Mouse (Mus musculus): Measurements from ENCODE around the gene Rap2a. TPM values are rescaled to one million over a fixed set of nuclear protein-coding genes. Genes with fewer than 3 reads are reported as not detected.

Gene Rap2a
- total and polyA plus RNA-seq, 3 experiments, result 5.1 to 8.6 TPM; not detected in 1

DNA sequence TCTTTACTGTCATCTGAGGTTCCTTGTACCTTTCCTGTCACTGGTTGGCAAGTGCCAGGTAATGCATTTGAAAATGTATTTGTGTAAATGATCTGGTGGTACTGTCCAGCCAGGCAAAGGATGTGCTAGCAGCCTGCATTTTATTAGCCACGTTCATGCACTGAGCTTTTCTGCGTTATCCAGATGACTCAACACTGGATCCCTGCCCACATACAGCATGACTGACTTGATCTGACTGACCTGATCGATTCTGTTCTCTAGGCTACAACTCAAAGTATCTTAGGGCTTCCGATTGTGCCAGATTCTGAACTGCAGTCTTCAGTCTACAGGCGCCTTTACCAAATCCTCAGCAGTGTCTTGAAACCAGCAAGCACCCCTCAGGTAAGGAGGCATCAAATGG lies 40.5 kb downstream of the Rap2a start:
- Histone ChIP-seq H3K9ac (ENCODE audit: control insufficient read depth, low read depth, low read length, poor library complexity, severe bottlenecking) (no peak overlapping the region), H3K27ac (ENCODE audit: control insufficient read depth, low read depth, low read length) (no peak overlapping the region), H3K36me3 (ENCODE audit: control insufficient read depth in 1 of 2, insufficient read depth in 2 of 2, low read length in 2 of 2) (no peaks in the 10 kb centered on the region), H3K4me3 (ENCODE audit: control insufficient read depth in 1 of 2, insufficient read depth in 1 of 2, low read depth in 2 of 2, low read length in 2 of 2) (no peak overlapping the region), H3K9me3 (replicated peaks; ENCODE audit: insufficient read depth, low read length) (no peaks in the 10 kb centered on the region), H3K4me1 (ENCODE audit: control insufficient read depth in 1 of 2, insufficient read depth in 2 of 2, low read length in 2 of 2) (no peaks in the 10 kb centered on the region), H3K79me2 (ENCODE audit: control insufficient read depth, insufficient read depth, low read length, poor library complexity) (no peaks in the 10 kb centered on the region), H3K27me3 (ENCODE audit: control insufficient read depth in 1 of 2, insufficient read depth in 2 of 2, low read length in 2 of 2) (no peaks in the 10 kb centered on the region)
- TF ChIP-seq NRF1 (IDR thresholded peaks at IDR 0.05; ENCODE audit: insufficient read depth, low read depth, low read length, poor library complexity, severe bottlenecking), result no peak
- TF ChIP-seq GABPA (IDR thresholded peaks at IDR 0.05; ENCODE audit: low read depth, low read length), result no peak
- no peak for TF ChIP-seq RCOR1 (IDR thresholded peaks at IDR 0.05; ENCODE audit: low read depth, low read length)
- TF ChIP-seq ZNF384 (IDR thresholded peaks at IDR 0.05; ENCODE audit: low read depth, low read length), result no peak
- TF ChIP-seq ELF1 (IDR thresholded peaks at IDR 0.05; ENCODE audit: low read depth, low read length), result no peak
- TF ChIP-seq ZMIZ1 (IDR thresholded peaks at IDR 0.05; ENCODE audit: low read depth, low read length), result no peak
- TF ChIP-seq MYC (IDR thresholded peaks at IDR 0.05; ENCODE audit: low read depth, low read length), result no peak
- TF ChIP-seq POLR2A (IDR thresholded peaks at IDR 0.05; ENCODE audit: control insufficient read depth in 1 of 2, insufficient read depth in 1 of 2, low read depth in 1 of 2, low read length in 2 of 2, poor library complexity in 1 of 2), result no peak
- TF ChIP-seq E2F4 (IDR thresholded peaks at IDR 0.05; ENCODE audit: borderline replicate concordance, low read depth, low read length), result no peak
- TF ChIP-seq USF2 (IDR thresholded peaks at IDR 0.05; ENCODE audit: borderline replicate concordance in 1 of 2, insufficient read depth in 1 of 2, low read depth in 1 of 2, low read length in 2 of 2), result no peak
- TF ChIP-seq TBP (IDR thresholded peaks at IDR 0.05; ENCODE audit: low read depth, low read length), result no peak
- TF ChIP-seq ZC3H11A (IDR thresholded peaks at IDR 0.05; ENCODE audit: low read depth, low read length), result no peak
- no peak for TF ChIP-seq RAD21 (IDR thresholded peaks at IDR 0.05; ENCODE audit: low read depth, low read length)
- TF ChIP-seq NELFE (IDR thresholded peaks at IDR 0.05; ENCODE audit: low read depth, low read length), result no peak
- no peak for TF ChIP-seq MEF2A (IDR thresholded peaks at IDR 0.05; ENCODE audit: extremely low read depth, insufficient replicate concordance, low read depth, low read length, poor library complexity, severe bottlenecking)
- no peak for TF ChIP-seq MYB (IDR thresholded peaks at IDR 0.05; ENCODE audit: low read depth, low read length)
- TF ChIP-seq JUND (IDR thresholded peaks at IDR 0.05; ENCODE audit: low read depth, low read length), result no peak
- no peak for TF ChIP-seq EP300 (IDR thresholded peaks at IDR 0.05; ENCODE audit: low read depth in 1 of 2, low read length in 2 of 2)
- no peak for TF ChIP-seq TCF12 (IDR thresholded peaks at IDR 0.05; ENCODE audit: low read depth, low read length)
- TF ChIP-seq ZKSCAN1 (IDR thresholded peaks at IDR 0.05; ENCODE audit: low read depth, low read length), result no peak
- no peak for DNase-seq (ENCODE audit: low read depth, low spot score)

DNA sequence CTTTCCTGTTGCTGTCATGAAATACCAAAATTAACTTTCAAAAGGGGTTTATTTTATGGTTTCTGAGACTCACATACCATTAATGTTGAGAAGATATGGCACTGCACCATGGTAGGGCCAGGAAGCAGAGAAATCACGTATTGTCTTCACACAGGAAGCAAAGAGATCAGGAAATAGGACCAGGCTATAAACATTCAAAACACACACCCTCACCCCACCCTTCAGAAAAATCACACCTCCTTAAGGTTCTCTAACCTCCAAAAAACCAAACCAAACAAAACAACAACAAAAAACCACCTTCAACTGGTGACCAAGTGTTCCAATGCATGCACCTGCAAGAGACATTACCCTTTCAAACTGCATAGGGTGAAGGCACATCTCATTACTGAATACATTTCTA lies 41.7 kb downstream of the Rap2a start:
- Histone ChIP-seq H3K9me3 (replicated peaks; ENCODE audit: insufficient read depth, low read length) (no peaks in the 10 kb centered on the region), H3K79me2 (ENCODE audit: control insufficient read depth, insufficient read depth, low read length, poor library complexity) (no peaks in the 10 kb centered on the region), H3K4me1 (ENCODE audit: control insufficient read depth in 1 of 2, insufficient read depth in 2 of 2, low read length in 2 of 2) (no peaks in the 10 kb centered on the region), H3K4me3 (ENCODE audit: control insufficient read depth in 1 of 2, insufficient read depth in 1 of 2, low read depth in 2 of 2, low read length in 2 of 2) (no peak overlapping the region), H3K9ac (ENCODE audit: control insufficient read depth, low read depth, low read length, poor library complexity, severe bottlenecking) (no peak overlapping the region), H3K27ac (ENCODE audit: control insufficient read depth, low read depth, low read length) (no peak overlapping the region), H3K36me3 (ENCODE audit: control insufficient read depth in 1 of 2, insufficient read depth in 2 of 2, low read length in 2 of 2) (no peaks in the 10 kb centered on the region), H3K27me3 (ENCODE audit: control insufficient read depth in 1 of 2, insufficient read depth in 2 of 2, low read length in 2 of 2) (no peaks in the 10 kb centered on the region)
- no peak for TF ChIP-seq CTCF (IDR thresholded peaks at IDR 0.05 in 2 of 3, conservative IDR thresholded peaks at IDR 0.05 in 1 of 3; ENCODE audit: control insufficient read depth in 1 of 3, insufficient read depth in 1 of 3, low read depth in 2 of 3, low read length in 3 of 3, poor library complexity in 1 of 3, severe bottlenecking in 1 of 3)
- TF ChIP-seq CHD1 (IDR thresholded peaks at IDR 0.05; ENCODE audit: low read depth, low read length), result no peak
- no peak for TF ChIP-seq E2F4 (IDR thresholded peaks at IDR 0.05; ENCODE audit: borderline replicate concordance, low read depth, low read length)
- no peak for TF ChIP-seq MYC (IDR thresholded peaks at IDR 0.05; ENCODE audit: low read depth, low read length)
- TF ChIP-seq TBP (IDR thresholded peaks at IDR 0.05; ENCODE audit: low read depth, low read length), result no peak
- no peak for TF ChIP-seq GABPA (IDR thresholded peaks at IDR 0.05; ENCODE audit: low read depth, low read length)
- no peak for TF ChIP-seq SIN3A (IDR thresholded peaks at IDR 0.05; ENCODE audit: low read length)
- TF ChIP-seq GATA1 (IDR thresholded peaks at IDR 0.05; ENCODE audit: low read depth, low read length), result no peak
- no peak for TF ChIP-seq MYB (IDR thresholded peaks at IDR 0.05; ENCODE audit: low read depth, low read length)
- no peak for TF ChIP-seq USF2 (IDR thresholded peaks at IDR 0.05; ENCODE audit: borderline replicate concordance in 1 of 2, insufficient read depth in 1 of 2, low read depth in 1 of 2, low read length in 2 of 2)
- no peak for TF ChIP-seq EP300 (IDR thresholded peaks at IDR 0.05; ENCODE audit: low read depth in 1 of 2, low read length in 2 of 2)
- TF ChIP-seq NELFE (IDR thresholded peaks at IDR 0.05; ENCODE audit: low read depth, low read length), result no peak
- TF ChIP-seq RCOR1 (IDR thresholded peaks at IDR 0.05; ENCODE audit: low read depth, low read length), result no peak
- TF ChIP-seq UBTF (IDR thresholded peaks at IDR 0.05; ENCODE audit: borderline replicate concordance, insufficient read depth, low read depth, low read length), result no peak
- no peak for TF ChIP-seq ZKSCAN1 (IDR thresholded peaks at IDR 0.05; ENCODE audit: low read depth, low read length)
- TF ChIP-seq JUND (IDR thresholded peaks at IDR 0.05; ENCODE audit: low read depth, low read length), result no peak
- TF ChIP-seq POLR2AphosphoS5 (IDR thresholded peaks at IDR 0.05; ENCODE audit: borderline replicate concordance, low read depth, low read length), result no peak
- no peak for TF ChIP-seq ETS1 (IDR thresholded peaks at IDR 0.05; ENCODE audit: low read depth, low read length)
- no peak for TF ChIP-seq USF1 (IDR thresholded peaks at IDR 0.05; ENCODE audit: low read depth, low read length)
- DNase-seq (ENCODE audit: low read depth, low spot score), result no peak

Data from MEL (cell line).